Mouse (Mus musculus) liver, embryonic 16.5 days (tissue): ENCODE measurements around the gene Retn. TPM values are rescaled to one million over a fixed set of nuclear protein-coding genes. Genes with fewer than 3 reads are reported as not detected.

ENCODE experiments used
- ATAC-seq: fragments of 200-750 bp; cut with Nextera tagmentation; 2 replicates; pipeline ENCODE4 v1.8.0; 2017; ENCODE audit warnings: low read depth, mild to moderate bottlenecking, moderate number of reproducible peaks, moderate library complexity
- H3K27ac ChIP-seq: fragments of 300-500 bp; sonication (generic); 2 replicates; pipeline ENCODE4 v1.5.1; 2014; ENCODE audit warnings: mild to moderate bottlenecking, low read length
- H3K27me3 ChIP-seq: fragments of 300-500 bp; sonication (generic); 2 replicates; pipeline ENCODE4 v1.6.1; 2014; ENCODE audit warnings: low read depth, low read length, mixed read lengths; ENCODE audit not compliant: control insufficient read depth, insufficient read depth
- H3K36me3 ChIP-seq: fragments of 300-500 bp; sonication (generic); 2 replicates; pipeline ENCODE4 v1.6.1; 2014; ENCODE audit warnings: mild to moderate bottlenecking; ENCODE audit not compliant: control insufficient read depth, insufficient read depth
- H3K4me1 ChIP-seq: fragments of 300-500 bp; sonication (generic); 2 replicates; pipeline ENCODE4 v1.6.1; 2014; ENCODE audit warnings: low read depth, low read length, mixed read lengths; ENCODE audit not compliant: control insufficient read depth
- H3K4me2 ChIP-seq: fragments of 300-500 bp; sonication (generic); 2 replicates; pipeline ENCODE4 v1.6.1; 2014; ENCODE audit warnings: low read depth, low read length, mixed read lengths
- H3K4me3 ChIP-seq: fragments of 300-500 bp; sonication (generic); 2 replicates; pipeline ENCODE4 v1.5.1; 2014; ENCODE audit warnings: low read depth, mild to moderate bottlenecking, low read length
- H3K9ac ChIP-seq: fragments of 300-500 bp; sonication (generic); 2 replicates; pipeline ENCODE4 v1.6.1; 2014; ENCODE audit warnings: low read depth, low read length
- H3K9me3 ChIP-seq: fragments of 300-500 bp; sonication (generic); replicated peaks from 2 replicates; pipeline ENCODE4 v1.6.1; 2016; ENCODE audit warnings: low read length; ENCODE audit not compliant: control insufficient read depth
- WGBS: fragments of 180-500 bp; shearing (Covaris S2); extraction: QIAGEN DNeasy Blood & Tissue Kit; methylation state at CpG from one replicate; pipeline ENCODE4 v1.1.7; 2014; ENCODE audit not compliant: insufficient replicate concordance; 5-methylcytosine and 5-hydroxymethylcytosine counted together
- polyA plus RNA-seq: library from polyadenylated mRNA; unstranded; fragments of >200 nt; fragmentation: Nextera tagmentation; extraction: Ambion mirVana; gene quantifications from 2 replicates; pipeline ENCODE4 v1.2.1, GENCODE M21; 2015

Gene Retn
- polyA plus RNA-seq, 1 experiment from 2014 or later: not detected

GRCm38 (mm10) chr8:3684530-3684929 lies 29.0 kb downstream of the Retn start:
- Histone ChIP-seq H3K27me3 (no peaks in the 10 kb centered on the region), H3K4me2 (no peak overlapping the region), H3K4me1 (no peaks in the 10 kb centered on the region), H3K36me3 (peaks cover 5% of the 10 kb centered on the region), H3K9ac (no peak overlapping the region), H3K4me3 (no peak overlapping the region), H3K9me3 (no peaks in the 10 kb centered on the region), H3K27ac (no peak overlapping the region)
- no peak for ATAC-seq

- no peak overlapping the region for H3K4me3 ChIP-seq
- H3K4me2 ChIP-seq: no peak overlapping the region
- ATAC-seq: no peak
- H3K36me3 ChIP-seq: no peaks in the 10 kb centered on the region; the same call in 1 of the 2 replicates
- no peaks in the 10 kb centered on the region for H3K27me3 ChIP-seq
- H3K9ac ChIP-seq: no peak overlapping the region
- no peak overlapping the region for H3K27ac ChIP-seq
- WGBS: 43% methylated on average over 5 of the region's 5 CpGs
- H3K9me3 ChIP-seq: no peaks in the 10 kb centered on the region
- H3K4me1 ChIP-seq: no peaks in the 10 kb centered on the region
Observed at GRCm38 (mm10) chr8:3685422-3685821, 29.9 kb downstream of the Retn start.

DNA sequence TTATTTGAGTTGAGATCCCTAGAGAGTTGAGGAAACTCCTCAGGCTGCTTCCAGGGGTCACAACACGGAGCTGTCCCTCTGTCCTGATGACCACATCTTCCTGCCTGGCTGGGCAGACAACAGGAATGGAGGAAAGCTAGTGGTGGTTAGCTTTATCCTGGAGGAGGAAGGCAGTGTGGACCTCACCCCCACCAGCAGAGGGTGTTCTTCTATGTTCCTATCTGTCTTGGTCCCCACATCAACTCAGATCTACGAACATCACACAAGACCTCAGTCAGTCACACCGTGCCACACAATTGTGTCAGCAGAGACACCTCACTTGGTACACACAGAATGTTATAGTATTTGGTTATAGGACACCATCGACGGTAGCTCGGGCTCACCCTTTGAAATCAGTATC lies 32.0 kb downstream of the Retn start:
- Histone ChIP-seq H3K4me3 (no peak overlapping the region), H3K9me3 (no peaks in the 10 kb centered on the region), H3K36me3 (no peaks in the 10 kb centered on the region), H3K9ac (no peak overlapping the region), H3K27ac (no peak overlapping the region), H3K4me1 (no peaks in the 10 kb centered on the region), H3K4me2 (no peak overlapping the region), H3K27me3 (no peaks in the 10 kb centered on the region)
- 50% methylated on average over 6 of the region's 6 CpGs for WGBS
- ATAC-seq: no peak

DNA sequence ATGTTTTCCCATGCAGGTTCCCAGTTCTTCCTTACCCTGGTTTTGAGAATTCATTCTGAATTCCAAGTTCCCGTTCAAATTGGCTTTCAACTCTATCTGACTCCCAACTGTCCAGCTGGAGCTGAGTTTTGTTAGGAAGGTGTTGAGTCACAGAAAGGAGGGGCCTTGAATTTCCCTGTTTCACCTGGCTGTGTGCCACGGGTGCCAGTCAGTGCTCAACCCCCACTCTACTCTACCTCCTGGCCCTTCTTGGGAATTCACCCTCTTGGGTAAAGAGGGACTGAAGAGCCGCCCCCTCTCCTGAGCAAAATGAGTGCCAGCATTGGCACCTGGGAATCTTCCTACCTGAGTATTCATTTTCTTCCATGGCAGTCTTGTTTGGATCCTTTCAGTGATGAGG lies 35.2 kb downstream of the Retn start:
- WGBS: 51% methylated on average over 3 of the region's 3 CpGs
- H3K27me3 ChIP-seq: no peaks in the 10 kb centered on the region
- H3K27ac ChIP-seq: no peak overlapping the region
- no peak overlapping the region for H3K4me2 ChIP-seq
- no peak for ATAC-seq
- no peaks in the 10 kb centered on the region for H3K9me3 ChIP-seq
- H3K4me3 ChIP-seq: no peak overlapping the region
- no peak overlapping the region for H3K9ac ChIP-seq
- H3K36me3 ChIP-seq: no peaks in the 10 kb centered on the region
- no peaks in the 10 kb centered on the region for H3K4me1 ChIP-seq

DNA sequence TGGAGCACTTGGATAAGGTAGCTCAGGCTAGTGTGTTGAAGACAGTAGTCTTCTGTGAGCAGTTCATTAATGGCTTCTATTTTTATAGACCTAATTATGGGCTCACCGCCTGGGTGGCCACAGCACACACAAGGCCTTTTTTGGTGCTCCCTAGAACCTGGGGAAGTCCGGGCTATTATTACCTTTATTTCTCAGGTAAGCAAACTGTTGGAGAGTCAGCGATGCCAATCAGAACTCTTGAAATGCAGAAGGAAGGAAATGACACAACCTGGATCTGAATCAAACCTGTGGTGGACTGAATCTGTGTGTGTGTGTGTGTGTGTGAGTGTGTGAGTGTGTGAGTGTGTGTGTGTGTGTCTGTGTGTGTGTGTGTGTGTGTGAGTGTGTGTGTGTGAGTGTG lies 38.6 kb downstream of the Retn start, which contains the start of gene Fcer2a:
Gene Fcer2a (minus strand): TSS at position 55 of the 400 bp plus-strand sequence.
- Histone ChIP-seq H3K4me2 (no peak within 1 kb of the TSS), H3K4me1 (no peaks in the 10 kb centered on the region), H3K4me3 (no peak within 1 kb of the TSS), H3K27ac (no peak within 1 kb of the TSS), H3K9ac (no peak within 1 kb of the TSS), H3K9me3 (no peaks in the 10 kb centered on the region), H3K27me3 (no peaks in the 10 kb centered on the region), H3K36me3 (no peaks in the 10 kb centered on the region)
- no peak for ATAC-seq
- 64% methylated on average over 3 of the region's 3 CpGs for WGBS

DNA sequence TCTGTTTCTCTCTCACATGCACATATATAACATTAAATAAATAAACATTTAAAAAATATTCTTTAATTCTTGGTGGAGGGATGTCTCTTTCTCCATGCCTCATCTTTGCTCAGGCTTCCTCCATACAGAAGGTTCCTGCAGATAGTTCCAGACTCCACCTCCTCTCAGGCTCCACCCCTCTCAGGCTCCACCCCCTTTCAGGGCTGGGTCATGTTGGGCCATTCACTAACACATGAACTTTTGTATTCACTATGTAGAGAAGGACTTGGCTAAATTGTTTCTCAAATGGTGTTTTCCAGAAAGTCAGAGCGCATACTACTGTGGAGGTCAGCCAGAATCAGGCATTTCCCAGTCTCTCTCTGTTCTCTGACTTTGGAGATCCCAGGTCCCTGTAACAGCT lies 45.9 kb downstream of the Retn start:
- H3K27me3 ChIP-seq: no peaks in the 10 kb centered on the region
- H3K9ac ChIP-seq: no peak overlapping the region
- H3K4me3 ChIP-seq: no peak overlapping the region
- H3K36me3 ChIP-seq: no peaks in the 10 kb centered on the region
- no peak overlapping the region for H3K27ac ChIP-seq
- no peak for ATAC-seq
- no peak overlapping the region for H3K4me2 ChIP-seq
- 90% methylated on average over 1 of the region's 1 CpGs for WGBS
- H3K4me1 ChIP-seq: no peaks in the 10 kb centered on the region
- no peaks in the 10 kb centered on the region for H3K9me3 ChIP-seq

- no peaks in the 10 kb centered on the region for H3K27me3 ChIP-seq
- no peaks in the 10 kb centered on the region for H3K4me1 ChIP-seq
- H3K9ac ChIP-seq: no peak overlapping the region
- no peak overlapping the region for H3K4me2 ChIP-seq
- no peak for ATAC-seq
- H3K4me3 ChIP-seq: no peak overlapping the region
- no peaks in the 10 kb centered on the region for H3K9me3 ChIP-seq
- H3K36me3 ChIP-seq: no peaks in the 10 kb centered on the region
- no peak overlapping the region for H3K27ac ChIP-seq
- WGBS: 41% methylated on average over 4 of the region's 4 CpGs
Observed at GRCm38 (mm10) chr8:3705711-3706110, 50.1 kb downstream of the Retn start.

DNA sequence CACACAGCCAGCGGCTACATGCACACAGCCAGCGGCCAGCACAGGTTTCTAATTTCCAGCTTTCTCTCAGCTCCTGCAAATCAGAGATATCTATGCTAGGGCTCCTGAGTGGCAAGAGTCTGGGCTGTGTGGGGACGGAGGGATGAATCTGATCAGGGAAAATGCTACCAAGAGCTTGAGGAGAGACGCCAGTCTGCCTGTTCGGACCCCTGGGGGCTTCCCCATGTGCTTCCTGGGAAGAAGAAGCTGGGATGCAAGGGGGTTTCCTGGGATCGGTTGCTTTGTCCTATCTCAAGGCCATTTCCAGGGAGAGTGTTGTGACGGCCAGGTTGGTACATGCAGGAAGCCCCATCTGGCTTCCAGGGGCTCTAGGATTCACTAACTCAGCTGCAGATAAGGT lies 52.0 kb downstream of the Retn start:
- Histone ChIP-seq H3K27me3 (no peaks in the 10 kb centered on the region), H3K9ac (no peak overlapping the region), H3K9me3 (no peaks in the 10 kb centered on the region), H3K4me3 (no peak overlapping the region), H3K4me2 (no peak overlapping the region), H3K4me1 (no peaks in the 10 kb centered on the region), H3K27ac (no peak overlapping the region), H3K36me3 (no peaks in the 10 kb centered on the region)
- no peak; the same call in 1 of the 2 replicates for ATAC-seq
- WGBS: 54% methylated on average over 7 of the region's 7 CpGs
